ENCODE assay signal across 8 mouse cellular contexts in the genomic region with DNA sequence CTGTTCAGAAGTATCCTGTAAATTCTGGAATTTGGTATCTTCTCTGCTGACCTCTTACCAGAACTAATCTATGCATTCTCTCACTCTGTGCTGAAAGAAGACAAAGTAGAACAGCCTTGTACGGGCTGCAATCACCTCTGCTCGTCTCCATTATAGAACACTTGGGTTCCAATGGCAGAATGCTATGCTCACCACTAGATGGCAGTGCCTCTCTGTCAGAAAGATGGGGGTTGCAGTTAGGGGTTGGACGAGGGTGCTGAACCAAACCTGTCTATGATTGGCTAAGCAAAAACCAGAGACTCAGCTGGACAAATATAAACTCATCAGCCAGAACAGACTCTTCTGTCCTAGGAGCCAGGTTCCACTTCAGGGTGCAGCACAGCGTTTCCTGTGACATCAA.
DNase-seq lines count a peak whose midpoint lies in the region; ATAC-seq and TF ChIP-seq lines count a peak whose summit lies in the region.
"Not testable (repeated sequence)": the region's sequence is repeated elsewhere in the genome, so short reads cannot be mapped to it uniquely, and the experiment has no call there.

No protein-coding gene starts in this region.

- H3K4me1 ChIP-seq in MEL (ENCODE audit: control insufficient read depth in 1 of 2, insufficient read depth in 2 of 2, low read length in 2 of 2); liver, postnatal 0 days (ENCODE audit: insufficient read depth); midbrain, embryonic 13.5 days (replicated peaks): not testable (repeated sequence)

- ATAC-seq in inflammation-experienced regulatory T-cells, adult 6 months = peak; percentile 52
- peak; percentile 47; the same call in 1 of the 2 replicates for ATAC-seq in liver, postnatal 0 days
- 0 out of 2 replicates have a peak, but pooled peaks have one; percentile 14 for ATAC-seq in midbrain, embryonic 13.5 days

- peak in 1 of 3 experiments; percentile 28; a peak in 1 of 6 replicates for TF ChIP-seq CTCF in MEL (IDR thresholded peaks at IDR 0.05 in 2 of 3, conservative IDR thresholded peaks at IDR 0.05 in 1 of 3; ENCODE audit: control insufficient read depth in 1 of 3, insufficient read depth in 1 of 3, low read depth in 2 of 3, low read length in 3 of 3, poor library complexity in 1 of 3, severe bottlenecking in 1 of 3)
- TF ChIP-seq CTCF in gastrocnemius, adult 2 months (IDR thresholded peaks at IDR 0.05) = peak; percentile 23; the same call in 1 of the 2 replicates
- TF ChIP-seq CTCF in left cerebral cortex, adult 2 months (IDR thresholded peaks at IDR 0.05) = peak; percentile 39
- peak; percentile 67 for TF ChIP-seq CTCF in liver, postnatal 0 days (IDR thresholded peaks at IDR 0.05; ENCODE audit: low read depth)

- H3K9me3 ChIP-seq in MEL (replicated peaks; ENCODE audit: insufficient read depth, low read length); liver, postnatal 0 days (ENCODE audit: low read length); midbrain, embryonic 13.5 days: not testable (repeated sequence)

- H3K4me2 ChIP-seq in liver, postnatal 0 days (ENCODE audit: low read depth, low read length); midbrain, embryonic 13.5 days (replicated peaks): not testable (repeated sequence)

- H3K36me3 ChIP-seq in MEL (ENCODE audit: control insufficient read depth in 1 of 2, insufficient read depth in 2 of 2, low read length in 2 of 2); liver, postnatal 0 days (replicated peaks; ENCODE audit: insufficient read depth, low read length); midbrain, embryonic 13.5 days: not testable (repeated sequence)

- TF ChIP-seq EP300 in MEL (IDR thresholded peaks at IDR 0.05; ENCODE audit: low read depth in 1 of 2, low read length in 2 of 2); liver, postnatal 0 days (IDR thresholded peaks at IDR 0.05; ENCODE audit: low read depth): not testable (repeated sequence)

- H3K9ac ChIP-seq in MEL (ENCODE audit: control insufficient read depth, low read depth, low read length, poor library complexity, severe bottlenecking); liver, postnatal 0 days (replicated peaks); midbrain, embryonic 13.5 days (replicated peaks): not testable (repeated sequence)

- peak; percentile 8 for TF ChIP-seq RAD21 in MEL (IDR thresholded peaks at IDR 0.05; ENCODE audit: low read depth, low read length)

- not testable (repeated sequence) for H3K27me3 ChIP-seq in MEL (ENCODE audit: control insufficient read depth in 1 of 2, insufficient read depth in 2 of 2, low read length in 2 of 2); liver, postnatal 0 days (ENCODE audit: insufficient read depth, low read length); midbrain, embryonic 13.5 days

- 22% methylated on average over 4 of the region's 4 CpGs for WGBS in liver, postnatal 0 days (ENCODE audit: insufficient replicate concordance)
- WGBS in midbrain, embryonic 13.5 days = 44% methylated on average over 4 of the region's 4 CpGs

- DNase-seq in MEL (ENCODE audit: low read depth, low spot score); gastrocnemius, adult 2 months; left cerebral cortex, adult 2 months (ENCODE audit: extremely low spot score in 1 of 2, low spot score in 2 of 2); liver, postnatal 0 days: not testable (repeated sequence)
- peak; percentile 5 for DNase-seq in embryo, embryonic 10.5 days (ENCODE audit: low spot score)
- peak; percentile 52 for DNase-seq in thymus, postnatal 0 days (ENCODE audit: low spot score)

- not testable (repeated sequence) for H3K79me2 ChIP-seq in MEL (ENCODE audit: control insufficient read depth, insufficient read depth, low read length, poor library complexity)

- intact Hi-C loops in gastrocnemius, adult 2 months (cut with DNase I); left cerebral cortex, adult 2 months (cut with DNase I): not testable (repeated sequence)

- not testable (repeated sequence) for H3K4me3 ChIP-seq in MEL (ENCODE audit: control insufficient read depth in 1 of 2, insufficient read depth in 1 of 2, low read depth in 2 of 2, low read length in 2 of 2); gastrocnemius, adult 2 months; left cerebral cortex, adult 2 months; liver, postnatal 0 days (ENCODE audit: low read depth, low read length); midbrain, embryonic 13.5 days (replicated peaks)

- not testable (repeated sequence) for TF ChIP-seq POLR2A in MEL (IDR thresholded peaks at IDR 0.05; ENCODE audit: control insufficient read depth in 1 of 2, insufficient read depth in 1 of 2, low read depth in 1 of 2, low read length in 2 of 2, poor library complexity in 1 of 2)

- H3K27ac ChIP-seq in MEL (ENCODE audit: control insufficient read depth, low read depth, low read length); gastrocnemius, adult 2 months; left cerebral cortex, adult 2 months; liver, postnatal 0 days (ENCODE audit: low read depth); midbrain, embryonic 13.5 days: not testable (repeated sequence)
